ENCODE assay signal across 9 mouse cellular contexts in genomic region chr1:153550814-153551213, GRCm38 (mm10). TPM values are rescaled to one million over a fixed set of nuclear protein-coding genes. Genes with fewer than 3 reads are reported as not detected.
DNase-seq lines count a peak whose midpoint lies in the region; ATAC-seq and TF ChIP-seq lines count a peak whose summit lies in the region.
"Had no signal": no experiment of that assay in that cellular context is flagged by ENCODE, and none has a peak within 500 bp of the region (broad histone marks: within the 10 kb centered on the region; RNA-seq: fewer than 3 reads in every experiment).

No protein-coding gene starts in this region.

- 32% methylated on average over 3 of the region's 3 CpGs for WGBS in heart, embryonic 12.5 days
- WGBS in forebrain, postnatal 0 days, result 21% methylated on average over 3 of the region's 3 CpGs

- TF ChIP-seq RAD21 in CH12.LX (IDR thresholded peaks at IDR 0.05; ENCODE audit: low read depth, low read length), result peak; percentile 57

- in situ Hi-C loops in CH12.LX (cut with MboI; ENCODE audit: low pct_ligation_motif_present, low pct_unique_long_range_greater_than_20kb, low sequenced_read_pairs), result no loop called here

- DNase-seq in heart, adult 18-20 months, result peak; percentile 52 to 69
- peak; percentile 66 for DNase-seq in CH12.LX (ENCODE audit: extremely low read depth)
- peak; percentile 53 for DNase-seq in c-Kit-positive CD71-negative TER-119-negative erythroid progenitor cells, embryonic 14.5 days (ENCODE audit: low read depth)
- peak; percentile 72 for DNase-seq in forebrain, postnatal 0 days
- DNase-seq in kidney, postnatal 36 days, result peak; percentile 54 to 83
- peak; percentile 79 for DNase-seq in lung, postnatal 10 days
- peak; percentile 58 to 79 for DNase-seq in spleen, postnatal 4 days (ENCODE audit: low spot score in 2 of 2)

- TF ChIP-seq CTCF in CH12.LX (conservative IDR thresholded peaks at IDR 0.05 in 1 of 2, IDR thresholded peaks at IDR 0.05 in 1 of 2; ENCODE audit: low read depth in 2 of 2, low read length in 2 of 2), result peak; percentile 43 to 73; a peak in 3 of 4 replicates
- peak; percentile 76 for TF ChIP-seq CTCF in forebrain, postnatal 0 days (IDR thresholded peaks at IDR 0.05; ENCODE audit: low read depth)

- H3K36me3 ChIP-seq in heart, embryonic 12.5 days, result no peaks in the 10 kb centered on the region
- no peaks in the 10 kb centered on the region for H3K36me3 ChIP-seq in CH12.LX (replicated peaks in 1 of 2; ENCODE audit: control insufficient read depth in 1 of 2, insufficient read depth in 1 of 2, low read length in 1 of 2)
- H3K36me3 ChIP-seq in forebrain, postnatal 0 days (ENCODE audit: insufficient read depth), result no peaks in the 10 kb centered on the region
- H3K36me3 ChIP-seq: heart, embryonic 13.5 days had no signal

- dilution Hi-C loops in CH12.LX (cut with MboI; ENCODE audit: extremely low pct_ligation_motif_present, extremely low pct_unique_long_range_greater_than_20kb, low sequenced_read_pairs), result no loop called here

- H3K27ac ChIP-seq in heart, embryonic 12.5 days (ENCODE audit: poor library complexity, severe bottlenecking), result no peak overlapping the region
- no peak overlapping the region for H3K27ac ChIP-seq in CH12.LX (ENCODE audit: insufficient read depth, low read depth)
- no peak overlapping the region for H3K27ac ChIP-seq in forebrain, postnatal 0 days (ENCODE audit: low read depth, low read length)
- H3K27ac ChIP-seq: heart, embryonic 13.5 days had no signal

- TF ChIP-seq POLR2A in CH12.LX (IDR thresholded peaks at IDR 0.05; ENCODE audit: low read depth, low read length), result no peak

- H3K27me3 ChIP-seq in heart, embryonic 12.5 days (replicated peaks), result 0 out of 2 replicates have a peak, but pooled peaks cover 11% of the 10 kb centered on the region
- no peaks in the 10 kb centered on the region for H3K27me3 ChIP-seq in CH12.LX (replicated peaks)
- H3K27me3 ChIP-seq in forebrain, postnatal 0 days (ENCODE audit: insufficient read depth, low read length), result no peaks in the 10 kb centered on the region

- TF ChIP-seq EP300 in CH12.LX (IDR thresholded peaks at IDR 0.05; ENCODE audit: low read length), result no peak

- H3K79me2 ChIP-seq in CH12.LX (replicated peaks; ENCODE audit: control insufficient read depth, extremely low read depth, insufficient read depth, poor library complexity, severe bottlenecking), result no peaks in the 10 kb centered on the region

- no peaks in the 10 kb centered on the region for H3K4me1 ChIP-seq in heart, embryonic 12.5 days (replicated peaks)
- no peaks in the 10 kb centered on the region; a peak in 1 of 4 replicates for H3K4me1 ChIP-seq in CH12.LX (ENCODE audit: control insufficient read depth in 1 of 2, insufficient read depth in 2 of 2)
- H3K4me1 ChIP-seq in forebrain, postnatal 0 days (ENCODE audit: insufficient read depth), result no peaks in the 10 kb centered on the region

- no peak overlapping the region for H3K4me2 ChIP-seq in heart, embryonic 12.5 days
- H3K4me2 ChIP-seq in CH12.LX (ENCODE audit: insufficient read depth, low read depth, poor library complexity, severe bottlenecking), result no peak overlapping the region
- H3K4me2 ChIP-seq in forebrain, postnatal 0 days (ENCODE audit: low read depth), result no peak overlapping the region
- H3K4me2 ChIP-seq: heart, embryonic 13.5 days had no signal

- no peak overlapping the region for H3K9ac ChIP-seq in heart, embryonic 12.5 days
- no peak overlapping the region for H3K9ac ChIP-seq in CH12.LX (ENCODE audit: insufficient read depth, low read depth)
- H3K9ac ChIP-seq in forebrain, postnatal 0 days, result no peak overlapping the region
- H3K9ac ChIP-seq: heart, embryonic 13.5 days had no signal

- no peak for ATAC-seq in heart, embryonic 12.5 days (ENCODE audit: insufficient number of reproducible peaks, low FRiP score)
- ATAC-seq in forebrain, postnatal 0 days, result peak; percentile 48

- H3K4me3 ChIP-seq in heart, embryonic 12.5 days, result no peak overlapping the region
- no peak overlapping the region for H3K4me3 ChIP-seq in CH12.LX (replicated peaks in 1 of 3; ENCODE audit: low read depth in 2 of 3, low read length in 2 of 3, poor library complexity in 1 of 3)
- H3K4me3 ChIP-seq in forebrain, postnatal 0 days (ENCODE audit: low read depth, low read length), result no peak overlapping the region
- H3K4me3 ChIP-seq: heart, embryonic 13.5 days had no signal

- H3K9me3 ChIP-seq in heart, embryonic 12.5 days (replicated peaks), result no peaks in the 10 kb centered on the region
- no peaks in the 10 kb centered on the region for H3K9me3 ChIP-seq in CH12.LX (replicated peaks; ENCODE audit: low read length)
- no peaks in the 10 kb centered on the region for H3K9me3 ChIP-seq in forebrain, postnatal 0 days (ENCODE audit: low read length)
- H3K9me3 ChIP-seq: heart, embryonic 13.5 days had no signal

TF ChIP-seq in CH12.LX, 34 proteins besides CTCF, POLR2A, EP300 and RAD21:
- TF ChIP-seq ZNF384 (IDR thresholded peaks at IDR 0.05; ENCODE audit: low read depth, low read length) (no peak), SMC3 (IDR thresholded peaks at IDR 0.05; ENCODE audit: low read depth, low read length) (peak; percentile 67), BHLHE40 (IDR thresholded peaks at IDR 0.05; ENCODE audit: low read depth, low read length) (no peak), JUND (conservative IDR thresholded peaks at IDR 0.05; ENCODE audit: low read depth, low read length) (no peak)

RNA-seq across cellular contexts. Expression of gene Npl, which starts 1.0 kb away (rescaled TPM):
- total RNA-seq in heart, adult 18-20 months (2021), result 1 to 10 TPM; 1.6 to 2.2 TPM
- polyA plus RNA-seq in heart, embryonic 12.5 days (2016; fragmentation: Nextera tagmentation; extraction: Ambion mirVana), result 6.6 and 7.4 TPM in 2 replicates
- total RNA-seq in CH12.LX (2012; rRNA removed) (0.08 TPM in 2 replicates), CH12.LX (2014; rRNA removed) (not detected in 2 replicates)
- polyA plus RNA-seq in CH12.LX (2012; ENCODE audit: insufficient read length, low read depth), result not detected in 2 replicates
- total RNA-seq in forebrain, postnatal 0 days (2014; rRNA removed), result 9.5 TPM in 2 replicates
- 9.3 and 10.2 TPM in 2 replicates for polyA plus RNA-seq in forebrain, postnatal 0 days (2015; fragmentation: Nextera tagmentation; extraction: Ambion mirVana)
